Mouse (Mus musculus) MEL (cell line): ENCODE results near the gene Mycbp2. TPM values are rescaled to one million over a fixed set of nuclear protein-coding genes. Genes with fewer than 3 reads are reported as not detected.

Experiments
- DNase-seq: peaks from one replicate; pipeline ENCODE4 v3.0.0; 2011; ENCODE audit warnings: low read depth, low spot score
- H3K27ac ChIP-seq: 2 replicates; pipeline ENCODE4 v1.5.1; 2012; ENCODE audit warnings: low read depth, mild to moderate bottlenecking, control low read depth, low read length, moderate library complexity; ENCODE audit not compliant: control insufficient read depth
- H3K27me3 ChIP-seq, 2 experiments: fragments of 150-350 bp in 1 of 2; sonication (generic) in 1 of 2; 2 replicates each; pipeline ENCODE4 v1.6.1; 2012; ENCODE audit warnings: low read length in 2 of 2, mild to moderate bottlenecking in 2 of 2, improper control_type of control experiment in 1 of 2, moderate library complexity in 1 of 2; ENCODE audit not compliant: insufficient read depth in 2 of 2, control insufficient read depth in 1 of 2
- H3K36me3 ChIP-seq, 2 experiments: 2 replicates each; pipeline ENCODE4 v1.6.1; 2012 to 2014; ENCODE audit warnings: low read length in 2 of 2, improper control_type of control experiment in 1 of 2, inconsistent platforms in 1 of 2, mild to moderate bottlenecking in 1 of 2; ENCODE audit not compliant: insufficient read depth in 2 of 2, control insufficient read depth in 1 of 2
- H3K4me1 ChIP-seq, 2 experiments: fragments of 150-350 bp in 1 of 2; sonication (generic) in 1 of 2; 2 replicates each; pipeline ENCODE4 v1.6.1; 2012; ENCODE audit warnings: low read length in 2 of 2, improper control_type of control experiment in 1 of 2, mild to moderate bottlenecking in 1 of 2; ENCODE audit not compliant: insufficient read depth in 2 of 2, control insufficient read depth in 1 of 2
- H3K4me3 ChIP-seq, 2 experiments: fragments of 150-350 bp in 1 of 2; sonication (generic) in 1 of 2; 2 replicates each; pipeline ENCODE4 v1.5.1; 2012; ENCODE audit warnings: low read depth in 2 of 2, low read length in 2 of 2, mild to moderate bottlenecking in 2 of 2, moderate library complexity in 2 of 2, control low read depth in 1 of 2, improper control_type of control experiment in 1 of 2; ENCODE audit not compliant: control insufficient read depth in 1 of 2, insufficient read depth in 1 of 2
- H3K79me2 ChIP-seq: 2 replicates; pipeline ENCODE4 v1.6.1; 2012; ENCODE audit warnings: mild to moderate bottlenecking, low read length, moderate library complexity; ENCODE audit not compliant: control insufficient read depth, poor library complexity, insufficient read depth
- H3K9ac ChIP-seq: 2 replicates; pipeline ENCODE4 v1.6.1; 2012; ENCODE audit warnings: low read depth, mild to moderate bottlenecking, control low read depth, low read length, moderate library complexity; ENCODE audit not compliant: control insufficient read depth, poor library complexity, severe bottlenecking
- H3K9me3 ChIP-seq: fragments of 150-350 bp; sonication (generic); replicated peaks from 2 replicates; pipeline ENCODE4 v1.6.1; 2012; ENCODE audit warnings: mild to moderate bottlenecking, low read length, improper control_type of control experiment, moderate library complexity; ENCODE audit not compliant: insufficient read depth
- BHLHE40 ChIP-seq: IDR thresholded peaks from 2 replicates; pipeline ENCODE4 v1.6.1; 2012; ENCODE audit warnings: low read depth, mild to moderate bottlenecking, inconsistent platforms, low read length, improper control_type of control experiment, borderline replicate concordance
- CHD2 ChIP-seq: IDR thresholded peaks from 2 replicates; pipeline ENCODE4 v1.6.1; 2011; ENCODE audit warnings: low read length, improper control_type of control experiment
- E2F4 ChIP-seq: IDR thresholded peaks from 2 replicates; pipeline ENCODE4 v1.6.1; 2011; ENCODE audit warnings: low read depth, low read length, improper control_type of control experiment, borderline replicate concordance
- ELF1 ChIP-seq: IDR thresholded peaks from 2 replicates; pipeline ENCODE4 v1.6.1; 2014; ENCODE audit warnings: low read depth, mild to moderate bottlenecking, inconsistent platforms, low read length, improper control_type of control experiment, moderate library complexity
- EP300 ChIP-seq, 2 experiments: IDR thresholded peaks; 2 replicates each; pipeline ENCODE4 v1.6.1; 2011; ENCODE audit warnings: improper control_type of control experiment in 2 of 2, low read length in 2 of 2, low read depth in 1 of 2, mild to moderate bottlenecking in 1 of 2
- ETS1 ChIP-seq: IDR thresholded peaks from 2 replicates; pipeline ENCODE4 v1.6.1; 2012; ENCODE audit warnings: low read depth, mild to moderate bottlenecking, inconsistent platforms, low read length, improper control_type of control experiment, moderate library complexity
- GABPA ChIP-seq: IDR thresholded peaks from 2 replicates; pipeline ENCODE4 v1.6.1; 2012; ENCODE audit warnings: low read depth, mild to moderate bottlenecking, inconsistent platforms, low read length, improper control_type of control experiment, moderate library complexity
- GATA1 ChIP-seq: IDR thresholded peaks from 2 replicates; pipeline ENCODE4 v1.6.1; 2011; ENCODE audit warnings: low read depth, low read length, improper control_type of control experiment
- HCFC1 ChIP-seq: IDR thresholded peaks from 2 replicates; pipeline ENCODE4 v1.6.1; 2012; ENCODE audit warnings: low read depth, mild to moderate bottlenecking, inconsistent platforms, low read length, improper control_type of control experiment, moderate library complexity
- KAT2A ChIP-seq: conservative IDR thresholded peaks from 2 replicates; pipeline ENCODE4 v1.6.1; 2012; ENCODE audit warnings: low read depth, low read length, improper control_type of control experiment, inconsistent platforms
- MAFK ChIP-seq: IDR thresholded peaks from 2 replicates; pipeline ENCODE4 v1.6.1; 2011; ENCODE audit warnings: low read depth, mild to moderate bottlenecking, low read length, improper control_type of control experiment, borderline replicate concordance
- MAZ ChIP-seq: IDR thresholded peaks from 2 replicates; pipeline ENCODE4 v1.6.1; 2012; ENCODE audit warnings: low read depth, mild to moderate bottlenecking, inconsistent platforms, low read length, improper control_type of control experiment
- MEF2A ChIP-seq: IDR thresholded peaks from 2 replicates; pipeline ENCODE4 v1.6.1; 2014; ENCODE audit warnings: low read depth, mild to moderate bottlenecking, inconsistent platforms, low read length, improper control_type of control experiment; ENCODE audit not compliant: poor library complexity, insufficient replicate concordance, severe bottlenecking; ENCODE audit errors: extremely low read depth
- POLR2A ChIP-seq, 2 experiments: IDR thresholded peaks; 2 replicates each; pipeline ENCODE4 v1.6.1; 2011 to 2012; ENCODE audit warnings: low read length in 2 of 2, mild to moderate bottlenecking in 2 of 2, control low read depth in 1 of 2, improper control_type of control experiment in 1 of 2, low read depth in 1 of 2, moderate library complexity in 1 of 2; ENCODE audit not compliant: control insufficient read depth in 1 of 2, insufficient read depth in 1 of 2, poor library complexity in 1 of 2
- RAD21 ChIP-seq: IDR thresholded peaks from 2 replicates; pipeline ENCODE4 v1.6.1; 2011; ENCODE audit warnings: mild to moderate bottlenecking, low read depth, low read length, improper control_type of control experiment
- RCOR1 ChIP-seq: IDR thresholded peaks from 2 replicates; pipeline ENCODE4 v1.6.1; 2012; ENCODE audit warnings: low read depth, mild to moderate bottlenecking, inconsistent platforms, low read length, improper control_type of control experiment
- SIN3A ChIP-seq: IDR thresholded peaks from 2 replicates; pipeline ENCODE4 v1.6.1; 2012; ENCODE audit warnings: low read length, improper control_type of control experiment, inconsistent platforms
- SMC3 ChIP-seq: IDR thresholded peaks from 2 replicates; pipeline ENCODE4 v1.6.1; 2011; ENCODE audit warnings: low read depth, low read length, improper control_type of control experiment
- TBP ChIP-seq: IDR thresholded peaks from 2 replicates; pipeline ENCODE4 v1.8.0; 2011; ENCODE audit warnings: low read depth, low read length, improper control_type of control experiment
- TCF12 ChIP-seq: IDR thresholded peaks from 2 replicates; pipeline ENCODE4 v1.6.1; 2014; ENCODE audit warnings: low read depth, mild to moderate bottlenecking, inconsistent platforms, low read length, improper control_type of control experiment, moderate library complexity
- UBTF ChIP-seq: IDR thresholded peaks from 2 replicates; pipeline ENCODE4 v1.6.1; 2012; ENCODE audit warnings: low read depth, mild to moderate bottlenecking, inconsistent platforms, low read length, improper control_type of control experiment, moderate library complexity, borderline replicate concordance; ENCODE audit not compliant: insufficient read depth
- USF1 ChIP-seq: IDR thresholded peaks from 2 replicates; pipeline ENCODE4 v1.6.1; 2014; ENCODE audit warnings: low read depth, mild to moderate bottlenecking, inconsistent platforms, low read length, improper control_type of control experiment, moderate library complexity
- ZC3H11A ChIP-seq: IDR thresholded peaks from 2 replicates; pipeline ENCODE4 v1.6.1; 2012; ENCODE audit warnings: low read depth, mild to moderate bottlenecking, inconsistent platforms, low read length, improper control_type of control experiment
- ZKSCAN1 ChIP-seq: IDR thresholded peaks from 2 replicates; pipeline ENCODE4 v1.6.1; 2012; ENCODE audit warnings: low read depth, mild to moderate bottlenecking, inconsistent platforms, low read length, improper control_type of control experiment, moderate library complexity
- ZMIZ1 ChIP-seq: IDR thresholded peaks from 2 replicates; pipeline ENCODE4 v1.6.1; 2012; ENCODE audit warnings: low read depth, mild to moderate bottlenecking, inconsistent platforms, low read length, improper control_type of control experiment, moderate library complexity
- ZNF384 ChIP-seq: IDR thresholded peaks from 2 replicates; pipeline ENCODE4 v1.6.1; 2012; ENCODE audit warnings: low read depth, mild to moderate bottlenecking, inconsistent platforms, low read length, improper control_type of control experiment
- polyA plus RNA-seq, 2 experiments: library from polyadenylated mRNA; stranded (reverse) in 1 of 2; unstranded in 1 of 2; fragments of >175 nt in 1 of 2; fragments of >200 nt in 1 of 2; gene quantifications; 2 replicates each; pipeline versions ENCODE4 v1.2.1 to v1.2.4; 2012; ENCODE audit warnings: low replicate concordance in 2 of 2, low read depth in 1 of 2; ENCODE audit not compliant: insufficient read length in 2 of 2, insufficient read depth in 1 of 2, missing spikeins in 1 of 2
- total RNA-seq: library from RNA; depleted of rRNA; stranded (reverse); fragments of 300-350 nt; gene quantifications from 2 replicates; pipeline ENCODE4 v1.2.3, GENCODE M21; 2012

Mycbp2 gene
- total and polyA plus RNA-seq, 3 experiments: 9.1 to 28.0 (median 23.4) TPM

- no peak overlapping the region for H3K9ac ChIP-seq
- no peaks in the 10 kb centered on the region for H3K9me3 ChIP-seq
- H3K36me3 ChIP-seq: no peaks in the 10 kb centered on the region
- H3K4me1 ChIP-seq: no peaks in the 10 kb centered on the region
- no peaks in the 10 kb centered on the region for H3K79me2 ChIP-seq
- no peak overlapping the region for H3K27ac ChIP-seq
- no peak overlapping the region for H3K4me3 ChIP-seq
- no peaks in the 10 kb centered on the region for H3K27me3 ChIP-seq
- TF ChIP-seq TCF12 (no peak), RAD21 (no peak), TBP (no peak), HCFC1 (no peak), POLR2A (IDR thresholded peaks at IDR 0.05; ENCODE audit: control insufficient read depth in 1 of 2, insufficient read depth in 1 of 2, low read depth in 1 of 2, low read length in 2 of 2, poor library complexity in 1 of 2) (no peak), SMC3 (no peak), EP300 (IDR thresholded peaks at IDR 0.05; ENCODE audit: low read depth in 1 of 2, low read length in 2 of 2) (no peak)
- DNase-seq: no peak
Observed at GRCm38 (mm10) chr14:103386871-103387270, 40.3 kb upstream of the Mycbp2 start.

- Histone ChIP-seq H3K27ac (no peak overlapping the region), H3K9me3 (no peaks in the 10 kb centered on the region), H3K27me3 (no peaks in the 10 kb centered on the region), H3K4me1 (no peaks in the 10 kb centered on the region), H3K36me3 (no peaks in the 10 kb centered on the region), H3K79me2 (no peaks in the 10 kb centered on the region), H3K9ac (no peak overlapping the region), H3K4me3 (no peak overlapping the region)
- no peak for DNase-seq
- TF ChIP-seq BHLHE40: no peak
- TF ChIP-seq USF1: no peak
- TF ChIP-seq MEF2A: no peak
Observed at GRCm38 (mm10) chr14:103385084-103385610, 38.5 kb upstream of the Mycbp2 start.

GRCm38 (mm10) chr14:103378703-103379102 lies 32.1 kb upstream of the Mycbp2 start:
- Histone ChIP-seq H3K9ac (no peak overlapping the region), H3K27me3 (peaks cover 0 to 2% of the 10 kb centered on the region in 2 experiments; a peak in 1 of 4 replicates), H3K36me3 (no peaks in the 10 kb centered on the region), H3K4me3 (no peak overlapping the region), H3K4me1 (no peaks in the 10 kb centered on the region), H3K27ac (no peak overlapping the region), H3K79me2 (no peaks in the 10 kb centered on the region), H3K9me3 (no peaks in the 10 kb centered on the region)
- TF ChIP-seq HCFC1 (no peak), RCOR1 (no peak), CHD2 (no peak), GABPA (no peak), GATA1 (no peak), MAFK (no peak), E2F4 (no peak), KAT2A (no peak), ZKSCAN1 (no peak), TCF12 (no peak), ETS1 (no peak), ZC3H11A (no peak), ZNF384 (no peak), ELF1 (no peak), SIN3A (no peak), ZMIZ1 (no peak), MAZ (no peak), UBTF (no peak)
- no peak for DNase-seq
